Mouse (Mus musculus) forebrain, embryonic 14.5 days (tissue): ENCODE data around the gene Ddx55. TPM values are rescaled to one million over a fixed set of nuclear protein-coding genes. Genes with fewer than 3 reads are reported as not detected.

ENCODE experiments used
- ATAC-seq: fragments of 200-750 bp; cut with Nextera tagmentation; 2 replicates; pipeline ENCODE4 v1.8.0; 2017; ENCODE audit warnings: mild to moderate bottlenecking, moderate library complexity
- DNase-seq: peaks from one replicate; pipeline ENCODE4 v3.0.0-alpha.2; 2015; ENCODE audit warnings: low spot score
- H3K27ac ChIP-seq: fragments of 300-500 bp; sonication (generic); 2 replicates; pipeline ENCODE4 v1.5.1; 2014; ENCODE audit warnings: low read depth, mild to moderate bottlenecking, control low read depth, low read length, moderate library complexity
- H3K27me3 ChIP-seq: fragments of 300-500 bp; sonication (generic); replicated peaks from 2 replicates; pipeline ENCODE4 v1.6.1; 2014; ENCODE audit warnings: low read length, control low read depth, mixed read lengths; ENCODE audit not compliant: control insufficient read depth, insufficient read depth
- H3K36me3 ChIP-seq: fragments of 300-500 bp; sonication (generic); 2 replicates; pipeline ENCODE4 v1.6.1; 2014; ENCODE audit warnings: low read length, control low read depth; ENCODE audit not compliant: control insufficient read depth, insufficient read depth
- H3K4me1 ChIP-seq: fragments of 300-500 bp; sonication (generic); 2 replicates; pipeline ENCODE4 v1.6.1; 2014; ENCODE audit warnings: antibody characterized with exemption, low read length, control low read depth; ENCODE audit not compliant: control insufficient read depth, insufficient read depth
- H3K4me2 ChIP-seq: fragments of 300-500 bp; sonication (generic); 2 replicates; pipeline ENCODE4 v1.6.1; 2014; ENCODE audit warnings: mild to moderate bottlenecking, control low read depth, low read length
- H3K4me3 ChIP-seq: fragments of 300-500 bp; sonication (generic); 2 replicates; pipeline ENCODE4 v1.5.1; 2014; ENCODE audit warnings: low read depth, low read length, control low read depth
- H3K9ac ChIP-seq: fragments of 300-500 bp; sonication (generic); 2 replicates; pipeline ENCODE4 v1.6.1; 2014; ENCODE audit warnings: mild to moderate bottlenecking, low read length, control low read depth, moderate library complexity
- H3K9me3 ChIP-seq: fragments of 300-500 bp; sonication (generic); replicated peaks from 2 replicates; pipeline ENCODE4 v1.6.1; 2016; ENCODE audit warnings: low read length, control low read depth, mixed read lengths; ENCODE audit not compliant: control insufficient read depth
- WGBS: fragments of 180-500 bp; shearing (Covaris S2); extraction: QIAGEN DNeasy Blood & Tissue Kit; methylation state at CpG from one replicate; pipeline ENCODE4 v1.1.7; 2014; 5-methylcytosine and 5-hydroxymethylcytosine counted together
- polyA plus RNA-seq: library from polyadenylated mRNA; unstranded; fragments of >200 nt; fragmentation: Nextera tagmentation; extraction: Ambion mirVana; gene quantifications from 2 replicates; pipeline ENCODE4 v1.2.1, GENCODE M21; 2014

Gene Ddx55
- 16.8 and 21.2 TPM in 2 replicates for polyA plus RNA-seq

GRCm38 (mm10) chr5:124552558-124553307 is at the start of gene Ddx55:
Gene Ddx55 (plus strand): TSS chr5:124552864.
- peaks cover 5% of the 10 kb centered on the region; the same call in 1 of the 2 replicates for H3K4me1 ChIP-seq
- peak within 1 kb of the TSS; percentile 74 for H3K4me2 ChIP-seq
- no peaks in the 10 kb centered on the region for H3K9me3 ChIP-seq
- peaks cover 47% of the 10 kb centered on the region for H3K36me3 ChIP-seq
- DNase-seq (peak; percentile 96), ATAC-seq (peak; percentile 89)
- peak within 1 kb of the TSS; percentile 85 for H3K4me3 ChIP-seq
- H3K27me3 ChIP-seq, result no peaks in the 10 kb centered on the region
- under 1% methylated on average over 66 of the region's 66 CpGs for WGBS
- H3K9ac ChIP-seq, result peak within 1 kb of the TSS; percentile 83
- H3K27ac ChIP-seq, result peak within 1 kb of the TSS; percentile 77

GRCm38 (mm10) chr5:124503742-124504141 is 48.9 kb upstream of the Ddx55 start:
- H3K9me3 ChIP-seq, result no peaks in the 10 kb centered on the region
- no peak overlapping the region for H3K4me2 ChIP-seq
- no peak overlapping the region for H3K9ac ChIP-seq
- no peaks in the 10 kb centered on the region for H3K27me3 ChIP-seq
- no peak overlapping the region for H3K27ac ChIP-seq
- ATAC-seq (no peak), DNase-seq (no peak)
- H3K36me3 ChIP-seq, result peaks cover 25% of the 10 kb centered on the region
- H3K4me3 ChIP-seq, result no peak overlapping the region
- 65% methylated on average over 14 of the region's 14 CpGs for WGBS
- no peaks in the 10 kb centered on the region for H3K4me1 ChIP-seq

- H3K9me3 ChIP-seq, result no peaks in the 10 kb centered on the region
- no peaks in the 10 kb centered on the region for H3K4me1 ChIP-seq
- H3K27me3 ChIP-seq, result no peaks in the 10 kb centered on the region
- H3K9ac ChIP-seq, result no peak overlapping the region
- no peak overlapping the region for H3K4me3 ChIP-seq
- H3K27ac ChIP-seq, result no peak overlapping the region
- H3K4me2 ChIP-seq, result no peak overlapping the region
- 96% methylated on average over 4 of the region's 4 CpGs for whole genome bisulfite sequencing
- ATAC-seq (no peak), DNase-seq (no peak)
- peaks cover 25% of the 10 kb centered on the region for H3K36me3 ChIP-seq
Measured at GRCm38 (mm10) chr5:124505235-124505634, 47.4 kb upstream of the Ddx55 start.

- 83% methylated on average over 10 of the region's 10 CpGs for WGBS
- H3K4me2 ChIP-seq, result no peak overlapping the region
- DNase-seq (no peak), ATAC-seq (no peak)
- H3K27ac ChIP-seq, result no peak overlapping the region
- H3K27me3 ChIP-seq, result no peaks in the 10 kb centered on the region
- H3K4me1 ChIP-seq, result no peaks in the 10 kb centered on the region
- H3K4me3 ChIP-seq, result no peak overlapping the region
- H3K9ac ChIP-seq, result no peak overlapping the region
- H3K36me3 ChIP-seq, result peaks cover 17% of the 10 kb centered on the region; the same call in 1 of the 2 replicates
- no peaks in the 10 kb centered on the region for H3K9me3 ChIP-seq
Measured at GRCm38 (mm10) chr5:124506731-124507359, 45.8 kb upstream of the Ddx55 start.

- WGBS, result 91% methylated on average over 6 of the region's 6 CpGs
- peaks cover 15% of the 10 kb centered on the region for H3K36me3 ChIP-seq
- no peak overlapping the region for H3K27ac ChIP-seq
- H3K9ac ChIP-seq, result no peak overlapping the region
- no peaks in the 10 kb centered on the region for H3K9me3 ChIP-seq
- ATAC-seq (no peak), DNase-seq (no peak)
- no peaks in the 10 kb centered on the region for H3K4me1 ChIP-seq
- H3K4me3 ChIP-seq, result no peak overlapping the region
- H3K4me2 ChIP-seq, result no peak overlapping the region
- no peaks in the 10 kb centered on the region for H3K27me3 ChIP-seq
Measured at GRCm38 (mm10) chr5:124509200-124509599, 43.5 kb upstream of the Ddx55 start.

GRCm38 (mm10) chr5:124509742-124510237 is 42.9 kb upstream of the Ddx55 start:
- H3K9me3 ChIP-seq, result no peaks in the 10 kb centered on the region
- ATAC-seq (no peak), DNase-seq (no peak)
- no peak overlapping the region for H3K4me3 ChIP-seq
- H3K36me3 ChIP-seq, result peaks cover 19% of the 10 kb centered on the region
- H3K4me2 ChIP-seq, result no peak overlapping the region
- 78% methylated on average over 12 of the region's 12 CpGs for WGBS
- H3K27me3 ChIP-seq, result no peaks in the 10 kb centered on the region
- H3K27ac ChIP-seq, result no peak overlapping the region
- no peak overlapping the region for H3K9ac ChIP-seq
- no peaks in the 10 kb centered on the region for H3K4me1 ChIP-seq

- 87% methylated on average over 10 of the region's 10 CpGs for WGBS
- DNase-seq (no peak), ATAC-seq (no peak)
- Histone ChIP-seq H3K4me1 (no peaks in the 10 kb centered on the region), H3K9ac (no peak overlapping the region), H3K36me3 (peaks cover 19% of the 10 kb centered on the region), H3K9me3 (no peaks in the 10 kb centered on the region), H3K27ac (no peak overlapping the region), H3K4me3 (no peak overlapping the region), H3K4me2 (no peak overlapping the region), H3K27me3 (no peaks in the 10 kb centered on the region)
Measured at GRCm38 (mm10) chr5:124510536-124511050, 42.1 kb upstream of the Ddx55 start.

GRCm38 (mm10) chr5:124515789-124516188 is 36.9 kb upstream of the Ddx55 start:
- H3K9ac ChIP-seq, result no peak overlapping the region
- no peaks in the 10 kb centered on the region for H3K9me3 ChIP-seq
- H3K4me1 ChIP-seq, result no peaks in the 10 kb centered on the region
- H3K4me3 ChIP-seq, result no peak overlapping the region
- H3K36me3 ChIP-seq, result peaks cover 25% of the 10 kb centered on the region
- 87% methylated on average over 5 of the region's 5 CpGs for WGBS
- DNase-seq (no peak), ATAC-seq (no peak)
- H3K27me3 ChIP-seq, result no peaks in the 10 kb centered on the region
- no peak overlapping the region for H3K4me2 ChIP-seq
- no peak overlapping the region for H3K27ac ChIP-seq

GRCm38 (mm10) chr5:124518648-124519047 is 34.0 kb upstream of the Ddx55 start:
- 82% methylated on average over 10 of the region's 10 CpGs for WGBS
- Histone ChIP-seq H3K4me1 (no peaks in the 10 kb centered on the region), H3K27me3 (no peaks in the 10 kb centered on the region), H3K4me3 (no peak overlapping the region), H3K27ac (no peak overlapping the region), H3K4me2 (no peak overlapping the region), H3K36me3 (peaks cover 18% of the 10 kb centered on the region), H3K9me3 (no peaks in the 10 kb centered on the region), H3K9ac (no peak overlapping the region)
- DNase-seq (no peak), ATAC-seq (no peak)
